Mouse (Mus musculus) lung, postnatal 36 days (tissue): ENCODE data around the gene Lrrc34.

Experiments
- DNase-seq: peaks from one replicate; pipeline ENCODE4 v3.0.0; 2022; ENCODE audit warnings: mixed read lengths

Gene Lrrc34

DNA sequence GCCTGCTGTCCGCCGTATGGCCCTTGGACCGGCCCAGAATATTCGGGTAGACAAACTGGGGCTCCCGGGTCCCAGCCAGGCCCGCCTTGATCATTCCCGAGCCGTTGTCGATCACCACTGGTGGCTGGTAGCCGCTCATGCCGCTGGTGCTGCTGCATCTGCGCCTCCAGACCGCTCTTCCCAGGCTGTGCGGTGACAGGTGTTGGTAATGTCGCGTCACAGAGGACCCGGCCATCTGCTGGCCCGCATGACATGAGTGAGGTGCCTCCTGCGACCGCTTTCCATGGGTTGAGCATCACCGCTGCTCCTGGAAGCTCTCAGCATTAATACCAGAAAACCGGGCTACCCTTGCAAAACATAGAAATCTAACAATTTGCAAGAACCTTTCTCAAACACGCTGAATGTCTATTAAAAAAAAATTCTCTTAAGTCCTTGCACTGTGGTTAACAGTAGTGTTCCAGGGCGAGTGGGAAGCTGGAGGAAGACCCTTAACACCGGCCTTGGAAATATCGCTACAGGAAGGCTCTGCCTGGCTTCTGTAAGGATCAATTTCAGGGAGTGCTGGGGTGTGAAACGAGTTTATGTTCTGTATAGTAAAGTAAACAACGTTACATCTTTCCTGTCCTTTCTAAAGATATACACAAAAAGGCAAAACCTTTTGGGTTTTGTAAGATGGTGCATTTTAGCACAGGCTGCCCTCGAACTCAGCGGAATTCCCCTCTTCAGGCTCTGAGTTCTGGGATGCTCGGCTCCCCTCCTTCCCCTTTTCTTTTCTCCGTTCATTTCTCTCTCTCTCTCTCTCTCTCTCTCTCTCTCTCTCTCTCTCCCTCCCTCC is 47.7 kb downstream of the Lrrc34 start, which contains the start of gene Actrt3:
Actrt3 (minus strand) TSS at position 229 of the 835 bp plus-strand sequence.
- DNase-seq, result peak; percentile 27

DNA sequence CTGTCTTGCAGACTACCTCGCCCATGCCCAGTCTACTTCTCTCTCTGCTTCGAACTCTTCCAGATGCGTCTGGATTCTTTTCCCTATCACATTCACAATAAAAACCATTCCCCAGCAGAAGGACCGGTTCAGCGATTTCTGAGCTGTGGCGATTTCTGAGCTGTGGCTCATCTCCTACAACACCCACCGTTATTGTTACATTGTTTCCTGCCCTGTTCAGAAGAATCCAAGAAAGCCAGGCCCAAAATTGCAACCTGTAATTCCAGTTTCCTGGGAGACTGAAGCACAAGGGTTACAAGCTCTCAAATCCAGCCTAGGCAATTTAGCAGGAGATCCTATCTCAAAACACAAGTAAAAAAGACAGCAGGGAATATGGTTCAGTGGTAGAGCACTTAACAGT is 50.4 kb downstream of the Lrrc34 start:
- DNase-seq, result no peak

DNA sequence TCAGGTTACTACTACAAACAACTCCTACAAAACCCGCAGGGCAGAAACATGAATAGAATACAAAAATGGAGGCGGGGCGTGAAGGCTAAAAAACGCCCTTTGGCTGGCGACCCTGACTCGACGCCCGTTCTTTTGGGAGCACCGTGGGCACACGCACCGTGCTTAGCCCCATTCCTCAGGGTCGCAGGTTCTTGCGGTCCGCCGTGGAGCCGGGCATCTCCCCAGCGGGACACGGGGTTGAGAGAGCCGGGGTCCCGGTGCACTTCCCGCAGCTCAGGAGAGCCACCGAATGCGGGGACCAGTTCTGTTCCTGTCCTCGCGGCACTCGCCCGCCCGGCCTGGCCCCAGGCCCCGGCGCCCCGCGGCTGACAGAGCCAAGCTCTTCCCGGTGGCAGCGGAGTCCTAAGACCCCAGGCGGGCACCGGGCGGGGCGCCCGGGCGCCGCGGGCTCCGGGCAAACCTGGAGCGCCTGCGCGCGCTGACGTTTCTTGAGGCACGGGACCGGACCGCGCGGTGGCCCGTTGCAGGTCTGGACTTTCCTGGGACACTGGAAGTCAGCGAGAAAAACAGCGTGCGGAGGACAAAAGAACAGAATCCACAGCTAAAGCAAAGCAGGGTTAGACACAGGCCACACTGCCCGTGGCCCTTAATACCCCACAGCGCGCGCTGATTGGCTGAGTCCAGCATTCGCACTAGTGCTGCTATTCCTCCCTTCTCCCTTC is 52.4 kb downstream of the Lrrc34 start:
- peak; percentile 46 for DNase-seq

DNA sequence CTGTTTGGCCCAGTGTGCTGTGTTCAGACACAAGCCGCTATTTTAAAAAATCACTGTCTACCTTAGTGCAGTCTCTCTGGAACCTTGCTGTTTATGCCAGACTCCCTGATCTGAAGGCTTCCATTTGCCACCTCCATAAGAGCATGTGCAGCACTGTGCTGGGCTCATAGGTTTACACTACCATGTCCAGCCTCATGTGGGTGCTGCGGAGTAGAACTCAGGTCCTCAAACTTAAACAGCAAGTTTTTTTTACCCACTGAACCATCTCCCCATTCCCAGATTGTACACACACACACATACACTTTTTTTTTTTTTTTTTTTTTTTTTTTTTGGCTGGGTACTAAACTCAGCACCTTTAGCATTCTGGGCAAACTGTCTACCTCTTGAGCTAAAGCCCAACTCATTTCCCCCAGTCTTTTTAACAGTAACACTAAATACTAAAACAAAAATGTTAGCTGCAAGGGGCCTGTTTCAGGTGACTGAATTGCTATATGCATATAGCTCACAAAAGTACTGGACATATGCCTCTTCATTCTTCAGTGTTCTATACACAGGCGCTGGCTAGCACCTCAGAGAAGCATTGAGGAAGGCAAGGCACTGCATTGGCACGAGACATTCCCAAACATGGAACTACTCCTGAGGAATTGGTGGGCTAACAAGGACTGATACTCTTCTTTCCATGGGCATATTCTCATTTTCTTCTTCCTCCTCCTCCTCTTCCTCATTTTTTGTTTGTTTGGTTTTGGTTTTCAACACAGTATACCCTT is 53.8 kb downstream of the Lrrc34 start:
- DNase-seq, result peak; percentile 15

DNA sequence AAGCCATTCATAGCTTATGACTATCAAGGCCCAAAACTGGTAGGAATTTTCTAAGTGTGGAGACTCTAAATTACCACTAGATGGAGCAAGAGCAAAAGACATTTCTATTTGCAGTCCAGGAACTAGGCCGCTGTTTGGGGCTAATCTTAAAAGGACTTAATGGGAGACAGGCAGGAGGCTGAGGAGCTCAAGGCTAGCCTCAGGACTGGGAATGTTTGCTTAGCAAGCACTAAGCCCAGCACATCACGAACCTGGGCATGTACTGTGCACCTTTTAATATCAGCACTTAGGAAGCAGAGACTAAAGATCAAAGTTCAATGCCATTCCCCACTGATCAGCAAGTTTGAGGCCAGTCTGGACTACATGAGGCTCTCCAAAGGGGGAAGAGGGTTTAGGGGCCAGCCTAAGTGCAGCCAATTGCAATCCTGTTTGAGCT is 55.2 kb downstream of the Lrrc34 start:
- peak; percentile 61 for DNase-seq

DNA sequence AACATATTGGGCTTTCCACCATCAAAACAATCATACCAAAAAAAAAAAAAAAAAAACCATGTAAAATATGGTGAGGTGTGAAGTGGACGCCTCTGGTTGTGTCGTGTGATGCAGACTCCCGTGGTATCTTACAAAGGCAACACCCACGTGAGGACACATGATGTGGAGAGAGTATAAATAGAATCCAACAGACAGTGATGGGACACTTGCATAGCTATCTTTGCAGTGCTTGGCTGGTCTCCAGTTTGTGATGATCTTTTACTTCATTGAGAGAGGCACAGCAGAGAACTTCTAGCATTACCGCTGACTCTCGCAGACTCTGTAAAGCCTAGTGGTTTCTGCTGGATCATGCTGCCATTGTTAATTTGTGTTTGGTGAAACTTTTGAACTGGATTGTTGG is 58.8 kb downstream of the Lrrc34 start:
- DNase-seq, result no peak
